Mouse (Mus musculus) lung, embryonic 15.5 days (tissue): ENCODE measurements around the gene Olfr1264. TPM values are rescaled to one million over a fixed set of nuclear protein-coding genes. Genes with fewer than 3 reads are reported as not detected.

ENCODE experiments used
- ATAC-seq: fragments of 200-750 bp; cut with Nextera tagmentation; 2 replicates; pipeline ENCODE4 v1.8.0; 2017; ENCODE audit warnings: moderate number of reproducible peaks, borderline replicate concordance; ENCODE audit not compliant: low FRiP score, low TSS enrichment; ENCODE audit errors: extremely low read depth
- H3K27ac ChIP-seq: fragments of 300-500 bp; sonication (generic); 2 replicates; pipeline ENCODE4 v1.5.1; 2015; ENCODE audit warnings: moderate library complexity, mild to moderate bottlenecking, inconsistent platforms
- H3K27me3 ChIP-seq: fragments of 300-500 bp; sonication (generic); 2 replicates; pipeline ENCODE4 v1.6.1; 2015; ENCODE audit warnings: inconsistent platforms
- H3K36me3 ChIP-seq: fragments of 300-500 bp; sonication (generic); 2 replicates; pipeline ENCODE4 v1.6.1; 2015; ENCODE audit warnings: inconsistent platforms
- H3K4me1 ChIP-seq: fragments of 300-500 bp; sonication (generic); 2 replicates; pipeline ENCODE4 v1.6.1; 2015; ENCODE audit warnings: inconsistent platforms
- H3K4me2 ChIP-seq: fragments of 300-500 bp; sonication (generic); 2 replicates; pipeline ENCODE4 v1.6.1; 2015; ENCODE audit warnings: inconsistent platforms, mild to moderate bottlenecking, moderate library complexity
- H3K4me3 ChIP-seq: fragments of 300-500 bp; sonication (generic); 2 replicates; pipeline ENCODE4 v1.5.1; 2015; ENCODE audit warnings: mild to moderate bottlenecking, inconsistent platforms
- H3K9ac ChIP-seq: fragments of 300-500 bp; sonication (generic); 2 replicates; pipeline ENCODE4 v1.6.1; 2015; ENCODE audit warnings: inconsistent platforms
- H3K9me3 ChIP-seq: fragments of 300-500 bp; sonication (generic); 2 replicates; pipeline ENCODE4 v1.6.1; 2016; ENCODE audit warnings: inconsistent platforms
- WGBS: fragments of 180-500 bp; shearing (Covaris S2); methylation state at CpG from one replicate; pipeline ENCODE4 v1.1.7; 2015; 5-methylcytosine and 5-hydroxymethylcytosine counted together
- polyA plus RNA-seq: library from polyadenylated mRNA; unstranded; fragments of >200 nt; fragmentation: Nextera tagmentation; extraction: Ambion mirVana; gene quantifications from 2 replicates; pipeline ENCODE4 v1.2.1, GENCODE M21; 2015

The Olfr1264 gene
- not detected in 2 replicates for polyA plus RNA-seq

DNA sequence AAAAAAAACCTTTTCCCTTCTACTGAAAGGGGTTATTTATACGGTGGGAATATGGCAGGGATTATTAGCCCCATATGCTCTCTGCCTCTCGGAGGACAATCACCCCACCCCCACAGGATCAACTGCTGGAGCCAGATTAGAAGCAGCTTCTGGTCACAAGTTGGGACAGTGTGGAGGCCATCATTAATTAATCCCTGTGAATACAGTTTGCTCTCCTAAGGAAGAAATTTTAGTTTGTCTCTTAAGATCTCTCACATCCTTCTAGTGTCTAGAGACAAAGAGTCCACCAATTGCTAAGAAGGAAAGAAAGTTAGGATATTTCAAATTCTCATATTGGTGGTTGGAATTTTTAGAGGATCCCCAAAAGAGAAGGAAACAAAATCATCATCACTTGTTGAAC lies at the start of gene Olfr1264:
Gene Olfr1264, minus strand, starts transcription at position 101 of the 400 bp plus-strand sequence.
- H3K4me3 ChIP-seq: no peak within 1 kb of the TSS
- no peak within 1 kb of the TSS for H3K4me2 ChIP-seq
- H3K9me3 ChIP-seq: no peaks in the 10 kb centered on the region
- H3K9ac ChIP-seq: no peak within 1 kb of the TSS
- H3K36me3 ChIP-seq: no peaks in the 10 kb centered on the region
- no peak for ATAC-seq
- H3K27me3 ChIP-seq: no peaks in the 10 kb centered on the region
- no peak within 1 kb of the TSS for H3K27ac ChIP-seq
- no peaks in the 10 kb centered on the region for H3K4me1 ChIP-seq
- 78% methylated on average over 2 of the region's 2 CpGs for WGBS

GRCm38 (mm10) chr2:90070065-90070464 lies 44.7 kb upstream of the Olfr1264 start:
- WGBS: 46% methylated on average over 2 of the region's 2 CpGs

DNA sequence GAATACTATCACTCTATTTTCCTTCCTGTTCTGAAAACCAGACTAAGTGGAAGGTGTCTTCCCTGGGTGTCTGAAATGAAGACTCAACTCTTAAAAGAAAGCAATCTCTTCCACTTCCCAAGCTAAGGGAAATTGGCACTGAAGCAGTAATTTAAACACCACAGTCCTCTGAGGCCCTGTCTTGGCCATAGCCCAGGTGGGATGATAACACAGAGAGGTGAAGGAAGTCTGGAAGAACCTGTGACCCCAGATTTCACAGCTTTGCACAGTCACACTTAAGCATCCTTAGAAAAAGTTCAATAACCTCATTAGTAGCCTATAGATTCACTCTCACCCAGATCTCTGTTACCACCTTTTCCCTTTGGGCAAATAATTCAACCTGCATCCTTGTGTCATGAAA lies 38.1 kb upstream of the Olfr1264 start, which contains the start of gene Olfr140:
Gene Olfr140, minus strand, starts transcription at position 101 of the 400 bp plus-strand sequence.
- Histone ChIP-seq H3K9ac (no peak within 1 kb of the TSS), H3K27ac (no peak within 1 kb of the TSS), H3K36me3 (no peaks in the 10 kb centered on the region), H3K9me3 (no peaks in the 10 kb centered on the region), H3K4me2 (no peak within 1 kb of the TSS), H3K27me3 (no peaks in the 10 kb centered on the region), H3K4me3 (no peak within 1 kb of the TSS), H3K4me1 (no peaks in the 10 kb centered on the region)
- no peak for ATAC-seq

More at GRCm38 (mm10) chr2:90070065-90070464, 44.7 kb upstream of the Olfr1264 start:
- Histone ChIP-seq H3K9me3 (no peaks in the 10 kb centered on the region), H3K9ac (no peak overlapping the region), H3K4me3 (no peak overlapping the region), H3K36me3 (no peaks in the 10 kb centered on the region), H3K4me2 (no peak overlapping the region), H3K27me3 (no peaks in the 10 kb centered on the region), H3K4me1 (no peaks in the 10 kb centered on the region), H3K27ac (no peak overlapping the region)
- ATAC-seq: no peak

- Histone ChIP-seq H3K36me3 (no peaks in the 10 kb centered on the region), H3K4me2 (no peak within 1 kb of the TSS)
- ATAC-seq: no peak
Observed at GRCm38 (mm10) chr2:90035037-90035436, 9.7 kb upstream of the Olfr1264 start, which contains the start of gene Olfr1265. Gene Olfr1265 (plus strand): TSS chr2:90035337.

DNA sequence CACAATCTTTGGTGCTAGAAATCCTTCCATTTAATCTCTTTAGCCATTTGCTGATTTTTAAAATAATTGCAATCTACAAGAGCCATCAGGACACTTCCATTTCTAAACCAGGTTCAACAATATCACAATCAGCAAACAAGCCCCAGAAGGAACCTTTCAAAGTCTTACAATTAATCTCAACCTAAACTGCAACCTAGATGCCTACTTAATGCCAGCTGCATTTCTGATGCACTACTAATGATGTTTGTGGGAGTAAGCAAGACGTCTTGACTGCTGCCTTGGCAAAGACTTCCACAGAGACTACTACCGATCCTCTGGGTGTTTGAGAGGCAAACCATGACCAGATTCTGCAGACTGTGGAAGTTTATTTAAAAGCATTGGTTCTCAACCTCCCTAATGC lies 13.5 kb downstream of the Olfr1264 start, which contains the start of gene Olfr1263:
Gene Olfr1263, plus strand, starts transcription at position 301 of the 400 bp plus-strand sequence.
- H3K27me3 ChIP-seq: no peaks in the 10 kb centered on the region
- 72% methylated on average over 2 of the region's 2 CpGs for WGBS
- ATAC-seq: no peak
- H3K36me3 ChIP-seq: no peaks in the 10 kb centered on the region
- no peak within 1 kb of the TSS for H3K4me2 ChIP-seq
- no peaks in the 10 kb centered on the region for H3K9me3 ChIP-seq
- no peak within 1 kb of the TSS for H3K4me3 ChIP-seq
- H3K9ac ChIP-seq: no peak within 1 kb of the TSS
- H3K4me1 ChIP-seq: no peaks in the 10 kb centered on the region
- no peak within 1 kb of the TSS for H3K27ac ChIP-seq

More at GRCm38 (mm10) chr2:90035037-90035436, 9.7 kb upstream of the Olfr1264 start, which contains the start of gene Olfr1265:
- H3K27me3 ChIP-seq: no peaks in the 10 kb centered on the region
- no peak within 1 kb of the TSS for H3K27ac ChIP-seq
- H3K4me1 ChIP-seq: no peaks in the 10 kb centered on the region
- no peak within 1 kb of the TSS for H3K9ac ChIP-seq
- no peaks in the 10 kb centered on the region for H3K9me3 ChIP-seq
- H3K4me3 ChIP-seq: no peak within 1 kb of the TSS

DNA sequence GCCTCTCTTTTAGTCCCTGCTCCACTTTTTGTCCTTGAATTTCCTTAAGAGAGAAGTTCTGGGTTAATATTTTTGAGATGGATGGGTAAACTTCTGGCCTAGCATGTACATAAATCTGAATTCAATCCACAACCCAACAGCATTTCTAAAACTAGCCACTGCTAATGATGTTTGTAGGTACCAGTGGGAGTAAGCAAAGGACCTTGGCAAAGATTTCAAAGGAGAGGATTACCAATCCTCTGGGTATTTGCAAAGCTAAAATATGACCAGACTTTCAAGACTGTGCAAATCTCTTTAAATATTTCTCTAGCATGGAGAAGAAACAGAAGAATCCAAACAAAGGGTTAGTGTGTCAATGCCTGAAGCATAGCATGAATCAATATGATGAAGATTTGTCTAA lies 25.5 kb downstream of the Olfr1264 start, which contains the start of gene Olfr1262:
Gene Olfr1262, plus strand, starts transcription at position 301 of the 400 bp plus-strand sequence.
- Histone ChIP-seq H3K27ac (no peak within 1 kb of the TSS), H3K9ac (no peak within 1 kb of the TSS), H3K36me3 (no peaks in the 10 kb centered on the region), H3K4me1 (no peaks in the 10 kb centered on the region), H3K27me3 (no peaks in the 10 kb centered on the region), H3K4me2 (no peak within 1 kb of the TSS), H3K9me3 (no peaks in the 10 kb centered on the region), H3K4me3 (no peak within 1 kb of the TSS)
- no peak for ATAC-seq

DNA sequence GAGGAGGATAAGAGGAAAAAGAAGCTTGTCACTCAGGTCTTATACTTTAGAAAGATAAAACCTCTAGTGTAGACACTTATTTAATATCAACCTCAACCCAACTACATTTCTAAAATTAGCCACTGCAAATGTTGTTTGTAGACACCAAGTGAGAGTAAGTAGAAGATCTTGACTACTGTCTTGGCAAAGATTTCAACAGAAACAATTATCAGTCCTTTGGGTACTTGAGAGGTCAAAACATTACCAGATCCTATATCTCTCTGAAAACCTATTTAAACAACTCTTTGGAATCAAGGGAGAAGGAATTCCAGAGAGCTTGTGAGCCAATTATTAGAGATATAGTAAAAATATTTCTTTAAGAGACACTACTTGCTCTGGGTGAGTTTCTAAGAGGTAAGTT lies 34.5 kb downstream of the Olfr1264 start, which contains the start of gene Olfr1261:
Gene Olfr1261, plus strand, starts transcription at position 301 of the 400 bp plus-strand sequence.
- Histone ChIP-seq H3K27me3 (no peaks in the 10 kb centered on the region), H3K27ac (no peak within 1 kb of the TSS), H3K4me3 (no peak within 1 kb of the TSS), H3K4me1 (no peaks in the 10 kb centered on the region), H3K4me2 (no peak within 1 kb of the TSS), H3K9ac (no peak within 1 kb of the TSS), H3K9me3 (no peaks in the 10 kb centered on the region), H3K36me3 (no peaks in the 10 kb centered on the region)
- ATAC-seq: no peak

- no peak overlapping the region for H3K4me2 ChIP-seq
- H3K27ac ChIP-seq: no peak overlapping the region
- H3K4me1 ChIP-seq: no peaks in the 10 kb centered on the region
- no peaks in the 10 kb centered on the region for H3K36me3 ChIP-seq
- WGBS: 77% methylated on average over 2 of the region's 2 CpGs
- H3K27me3 ChIP-seq: no peaks in the 10 kb centered on the region
- no peaks in the 10 kb centered on the region for H3K9me3 ChIP-seq
- H3K4me3 ChIP-seq: no peak overlapping the region
- H3K9ac ChIP-seq: no peak overlapping the region
- ATAC-seq: no peak
Observed at GRCm38 (mm10) chr2:89977709-89978108, 47.7 kb downstream of the Olfr1264 start.

- no peaks in the 10 kb centered on the region for H3K36me3 ChIP-seq
- no peaks in the 10 kb centered on the region for H3K9me3 ChIP-seq
- no peak within 1 kb of the TSS for H3K4me3 ChIP-seq
- no peak within 1 kb of the TSS for H3K4me2 ChIP-seq
- H3K9ac ChIP-seq: no peak within 1 kb of the TSS
- H3K27ac ChIP-seq: no peak within 1 kb of the TSS
- H3K27me3 ChIP-seq: no peaks in the 10 kb centered on the region
- 35% methylated on average over 2 of the region's 2 CpGs for whole genome bisulfite sequencing
- no peaks in the 10 kb centered on the region for H3K4me1 ChIP-seq
- no peak for ATAC-seq
Observed at GRCm38 (mm10) chr2:89974184-89974583, 51.2 kb downstream of the Olfr1264 start, which contains the start of gene Olfr1260. Gene Olfr1260 (plus strand): TSS chr2:89974340.

Other genes starting within 250 kb of the Olfr1264 start
- not detected in 2 replicates for gene Olfr1254, start 232.0 kb downstream of the Olfr1264 start, polyA plus RNA-seq
- gene Olfr1255, start 213.5 kb downstream of the Olfr1264 start, polyA plus RNA-seq: not detected in 2 replicates
- gene Olfr1256, start 184.0 kb downstream of the Olfr1264 start, polyA plus RNA-seq: not detected in 2 replicates
- not detected in 2 replicates for gene Olfr48, start 177.4 kb downstream of the Olfr1264 start, polyA plus RNA-seq
- gene Olfr1257, start 147.1 kb downstream of the Olfr1264 start, polyA plus RNA-seq: not detected in 2 replicates
- not detected in 2 replicates for gene Olfr1258, start 98.3 kb downstream of the Olfr1264 start, polyA plus RNA-seq
- gene Olfr1259, start 76.9 kb downstream of the Olfr1264 start, polyA plus RNA-seq: not detected in 2 replicates
- gene Olfr1260, start 51.2 kb downstream of the Olfr1264 start, polyA plus RNA-seq: not detected in 2 replicates
- gene Olfr1261, start 34.4 kb downstream of the Olfr1264 start, polyA plus RNA-seq: not detected in 2 replicates
- not detected in 2 replicates for gene Olfr1262, start 25.4 kb downstream of the Olfr1264 start, polyA plus RNA-seq
- not detected in 2 replicates for gene Olfr1263, start 13.4 kb downstream of the Olfr1264 start, polyA plus RNA-seq
- not detected in 2 replicates for gene Olfr1265, start 9.8 kb upstream of the Olfr1264 start, polyA plus RNA-seq
- not detected in 2 replicates for gene Olfr140, start 38.0 kb upstream of the Olfr1264 start, polyA plus RNA-seq
- not detected in 2 replicates for gene Olfr1269, start 95.8 kb upstream of the Olfr1264 start, polyA plus RNA-seq
- gene Olfr32, start 116.7 kb upstream of the Olfr1264 start, polyA plus RNA-seq: not detected in 2 replicates
- gene Olfr1270, start 127.5 kb upstream of the Olfr1264 start, polyA plus RNA-seq: not detected in 2 replicates
- gene Olfr1506, start 198.9 kb upstream of the Olfr1264 start, polyA plus RNA-seq: not detected in 2 replicates
- not detected in 2 replicates for gene Olfr142, start 232.0 kb upstream of the Olfr1264 start, polyA plus RNA-seq
- gene Olfr1271, start 245.5 kb upstream of the Olfr1264 start, polyA plus RNA-seq: not detected in 2 replicates